Mouse (Mus musculus) CH12.LX (cell line): ENCODE results near the gene Ceacam10. TPM values are rescaled to one million over a fixed set of nuclear protein-coding genes. Genes with fewer than 3 reads are reported as not detected.

ENCODE experiments used
- DNase-seq: peaks from one replicate; pipeline ENCODE4 v3.0.0-alpha.2; 2013; ENCODE audit errors: extremely low read depth
- H3K27ac ChIP-seq: 2 replicates; pipeline ENCODE4 v1.5.1; 2012; ENCODE audit warnings: low read depth, mild to moderate bottlenecking, control low read depth, moderate library complexity; ENCODE audit not compliant: insufficient read depth
- H3K27me3 ChIP-seq: replicated peaks from 2 replicates; pipeline ENCODE3; 2012; ENCODE audit warnings: inconsistent platforms
- H3K36me3 ChIP-seq, 2 experiments: replicated peaks in 1 of 2; 2 replicates each; pipeline versions ENCODE3 to v1.6.1; 2012; ENCODE audit warnings: inconsistent platforms in 1 of 2, low read length in 1 of 2, mild to moderate bottlenecking in 1 of 2, mixed read lengths in 1 of 2, moderate library complexity in 1 of 2; ENCODE audit not compliant: control insufficient read depth in 1 of 2, insufficient read depth in 1 of 2
- H3K4me1 ChIP-seq, 2 experiments: 2 replicates each; pipeline ENCODE4 v1.6.1; 2012; ENCODE audit warnings: inconsistent platforms in 1 of 2, moderate library complexity in 1 of 2; ENCODE audit not compliant: insufficient read depth in 2 of 2, control insufficient read depth in 1 of 2
- H3K4me2 ChIP-seq: 2 replicates; pipeline ENCODE4 v1.6.1; 2012; ENCODE audit warnings: low read depth, mild to moderate bottlenecking, control low read depth; ENCODE audit not compliant: poor library complexity, insufficient read depth, severe bottlenecking
- H3K4me3 ChIP-seq, 3 experiments: fragments of 150-350 bp in 1 of 3; sonication (generic) in 1 of 3; replicated peaks in 1 of 3; 2 replicates each; pipeline versions ENCODE3 to v1.5.1; 2011 to 2012; ENCODE audit warnings: low read depth in 2 of 3, low read length in 2 of 3, mild to moderate bottlenecking in 2 of 3, moderate library complexity in 2 of 3, control low read depth in 1 of 3, improper control_type of control experiment in 1 of 3, inconsistent platforms in 1 of 3, mixed read lengths in 1 of 3; ENCODE audit not compliant: poor library complexity in 1 of 3
- H3K79me2 ChIP-seq: replicated peaks from 2 replicates; pipeline ENCODE4 v1.6.1; 2012; ENCODE audit warnings: mild to moderate bottlenecking, moderate library complexity; ENCODE audit not compliant: control insufficient read depth, poor library complexity, insufficient read depth, severe bottlenecking; ENCODE audit errors: extremely low read depth
- H3K9ac ChIP-seq: 2 replicates; pipeline ENCODE4 v1.6.1; 2012; ENCODE audit warnings: low read depth, mild to moderate bottlenecking, control low read depth, moderate library complexity; ENCODE audit not compliant: insufficient read depth
- H3K9me3 ChIP-seq: replicated peaks from 2 replicates; pipeline ENCODE3; 2012; ENCODE audit warnings: low read length, inconsistent platforms, mixed read lengths
- BHLHE40 ChIP-seq: IDR thresholded peaks from 2 replicates; pipeline ENCODE4 v1.6.1; 2011; ENCODE audit warnings: mild to moderate bottlenecking, low read depth, low read length, improper control_type of control experiment
- CHD2 ChIP-seq: IDR thresholded peaks from 2 replicates; pipeline ENCODE4 v1.6.1; 2011; ENCODE audit warnings: low read length, improper control_type of control experiment
- CTCF ChIP-seq, 2 experiments: IDR thresholded peaks in 1 of 2; conservative IDR thresholded peaks in 1 of 2; 2 replicates each; pipeline ENCODE4 v1.5.1; 2011 to 2012; ENCODE audit warnings: low read depth in 2 of 2, low read length in 2 of 2, improper control_type of control experiment in 1 of 2, inconsistent platforms in 1 of 2, mild to moderate bottlenecking in 1 of 2, moderate library complexity in 1 of 2
- IRF4 ChIP-seq: IDR thresholded peaks from 2 replicates; pipeline ENCODE4 v1.6.1; 2014; ENCODE audit warnings: low read depth, mild to moderate bottlenecking, inconsistent platforms, low read length, improper control_type of control experiment
- JUN ChIP-seq: IDR thresholded peaks from 2 replicates; pipeline ENCODE4 v1.6.1; 2011; ENCODE audit warnings: low read depth, mild to moderate bottlenecking, low read length, improper control_type of control experiment, moderate library complexity; ENCODE audit not compliant: insufficient read depth
- JUND ChIP-seq: conservative IDR thresholded peaks from 2 replicates; pipeline ENCODE4 v1.6.1; 2011; ENCODE audit warnings: low read depth, low read length, improper control_type of control experiment
- KAT2A ChIP-seq: IDR thresholded peaks from 2 replicates; pipeline ENCODE4 v1.6.1; 2012; ENCODE audit warnings: low read length, improper control_type of control experiment, inconsistent platforms; ENCODE audit not compliant: insufficient replicate concordance
- MAFK ChIP-seq: IDR thresholded peaks from 2 replicates; pipeline ENCODE4 v1.6.1; 2011; ENCODE audit warnings: low read length, improper control_type of control experiment; ENCODE audit not compliant: insufficient replicate concordance
- MAX ChIP-seq: IDR thresholded peaks from 2 replicates; pipeline ENCODE4 v1.6.1; 2011; ENCODE audit warnings: low read length, improper control_type of control experiment
- MYC ChIP-seq: IDR thresholded peaks from 2 replicates; pipeline ENCODE4 v1.6.1; 2011; ENCODE audit warnings: low read depth, mild to moderate bottlenecking, improper control_type of control experiment, low read length
- NELFE ChIP-seq: IDR thresholded peaks from 2 replicates; pipeline ENCODE4 v1.6.1; 2011; ENCODE audit warnings: low read depth, low read length, improper control_type of control experiment
- NRF1 ChIP-seq: IDR thresholded peaks from 2 replicates; pipeline ENCODE4 v1.6.1; 2014; ENCODE audit warnings: low read depth, mild to moderate bottlenecking, inconsistent platforms, low read length, improper control_type of control experiment, moderate library complexity
- PAX5 ChIP-seq: IDR thresholded peaks from 2 replicates; pipeline ENCODE4 v1.6.1; 2012; ENCODE audit warnings: low read length, inconsistent platforms, mixed read lengths
- POLR2AphosphoS2 ChIP-seq: IDR thresholded peaks from 2 replicates; pipeline ENCODE4 v1.6.1; 2011; ENCODE audit warnings: low read depth, low read length, improper control_type of control experiment
- RCOR1 ChIP-seq: conservative IDR thresholded peaks from 2 replicates; pipeline ENCODE4 v1.6.1; 2012; ENCODE audit warnings: low read depth, mild to moderate bottlenecking, inconsistent platforms, low read length, improper control_type of control experiment
- SIN3A ChIP-seq: IDR thresholded peaks from 2 replicates; pipeline ENCODE4 v1.6.1; 2012; ENCODE audit warnings: low read length, improper control_type of control experiment, inconsistent platforms
- SMC3 ChIP-seq: IDR thresholded peaks from 2 replicates; pipeline ENCODE4 v1.6.1; 2011; ENCODE audit warnings: low read depth, low read length, improper control_type of control experiment
- TCF12 ChIP-seq: IDR thresholded peaks from 2 replicates; pipeline ENCODE4 v1.6.1; 2014; ENCODE audit warnings: low read depth, mild to moderate bottlenecking, inconsistent platforms, low read length, improper control_type of control experiment
- USF1 ChIP-seq: IDR thresholded peaks from 2 replicates; pipeline ENCODE4 v1.6.1; 2014; ENCODE audit warnings: low read depth, mild to moderate bottlenecking, inconsistent platforms, low read length, improper control_type of control experiment
- USF2 ChIP-seq: conservative IDR thresholded peaks from 2 replicates; pipeline ENCODE4 v1.6.1; 2011; ENCODE audit warnings: low read depth, low read length, improper control_type of control experiment
- ZC3H11A ChIP-seq: IDR thresholded peaks from 2 replicates; pipeline ENCODE4 v1.6.1; 2012; ENCODE audit warnings: low read depth, mild to moderate bottlenecking, inconsistent platforms, low read length, improper control_type of control experiment
- ZKSCAN1 ChIP-seq: IDR thresholded peaks from 2 replicates; pipeline ENCODE4 v1.6.1; 2012; ENCODE audit warnings: low read depth, inconsistent platforms, low read length, improper control_type of control experiment, borderline replicate concordance
- ZMIZ1 ChIP-seq: IDR thresholded peaks from 2 replicates; pipeline ENCODE4 v1.6.1; 2012; ENCODE audit warnings: low read depth, mild to moderate bottlenecking, inconsistent platforms, low read length, improper control_type of control experiment
- ZNF384 ChIP-seq: IDR thresholded peaks from 2 replicates; pipeline ENCODE4 v1.6.1; 2012; ENCODE audit warnings: low read depth, low read length, improper control_type of control experiment, inconsistent platforms
- dilution Hi-C: fragments of 300-500 bp; cut with MboI; formaldehyde crosslinking; loops from 2 replicates; pipeline ENCODE4 v1.14.3; 2020; ENCODE audit warnings: low sequenced_read_pairs; ENCODE audit not compliant: extremely low pct_unique_long_range_greater_than_20kb, extremely low pct_ligation_motif_present
- in situ Hi-C: fragments of 300-500 bp; cut with MboI; formaldehyde crosslinking; loops from 3 replicates; pipeline ENCODE4 v1.14.3; 2019; ENCODE audit warnings: low sequenced_read_pairs, low pct_ligation_motif_present, low pct_unique_long_range_greater_than_20kb, mixed read lengths
- polyA plus RNA-seq: library from polyadenylated mRNA; unstranded; fragments of >175 nt; gene quantifications from 2 replicates; pipeline ENCODE4 v1.2.1, GENCODE M21; 2012; ENCODE audit warnings: low read depth; ENCODE audit not compliant: insufficient read length
- total RNA-seq, 2 experiments: library from RNA; depleted of rRNA; stranded (reverse); fragments of 300-350 nt in 1 of 2; fragments of >200 nt in 1 of 2; gene quantifications; 2 replicates each; pipeline ENCODE4 v1.2.3; 2012 to 2014

Gene Ceacam10
- total and polyA plus RNA-seq, 3 experiments = 0.17 TPM; not detected in 2

DNA sequence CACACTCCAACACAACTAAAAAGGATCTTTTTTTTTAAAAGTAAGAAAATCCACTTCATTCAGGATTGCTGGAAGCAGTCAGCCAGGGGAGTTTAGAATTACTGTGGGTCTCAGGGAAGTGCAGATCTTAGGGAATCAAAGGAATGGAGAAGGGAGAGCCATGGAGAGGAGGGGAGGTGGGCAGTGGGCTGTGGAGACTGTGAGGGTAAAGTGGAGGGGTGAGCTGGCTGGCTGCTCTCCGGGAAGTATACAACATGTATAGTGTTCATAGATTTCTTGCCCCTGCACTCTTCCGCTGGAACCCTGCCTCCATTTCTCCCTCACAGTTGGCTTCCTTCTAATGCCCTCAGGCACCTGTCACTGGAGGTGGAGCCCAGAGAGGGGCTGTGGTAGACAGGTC is 25.4 kb upstream of the Ceacam10 start:
- H3K79me2 ChIP-seq = no peaks in the 10 kb centered on the region
- H3K9ac ChIP-seq = no peak overlapping the region
- no peaks in the 10 kb centered on the region for H3K4me1 ChIP-seq
- in situ Hi-C loops = no loop called here
- DNase-seq = no peak
- H3K27me3 ChIP-seq = peaks cover 77% of the 10 kb centered on the region
- H3K4me2 ChIP-seq = no peak overlapping the region
- no peak overlapping the region for H3K4me3 ChIP-seq
- no peaks in the 10 kb centered on the region for H3K36me3 ChIP-seq
- no peak overlapping the region for H3K27ac ChIP-seq
- TF ChIP-seq MAX (no peak), ZMIZ1 (no peak), KAT2A (no peak), SMC3 (no peak), NELFE (no peak), CHD2 (no peak), IRF4 (no peak), ZC3H11A (no peak), JUND (no peak), RCOR1 (no peak), PAX5 (no peak), MYC (no peak), MAFK (no peak), TCF12 (no peak), BHLHE40 (no peak), CTCF (conservative IDR thresholded peaks at IDR 0.05 in 1 of 2, IDR thresholded peaks at IDR 0.05 in 1 of 2; ENCODE audit: low read depth in 2 of 2, low read length in 2 of 2) (no peak), USF2 (no peak)
- H3K9me3 ChIP-seq = no peaks in the 10 kb centered on the region
- dilution Hi-C loops = no loop called here

DNA sequence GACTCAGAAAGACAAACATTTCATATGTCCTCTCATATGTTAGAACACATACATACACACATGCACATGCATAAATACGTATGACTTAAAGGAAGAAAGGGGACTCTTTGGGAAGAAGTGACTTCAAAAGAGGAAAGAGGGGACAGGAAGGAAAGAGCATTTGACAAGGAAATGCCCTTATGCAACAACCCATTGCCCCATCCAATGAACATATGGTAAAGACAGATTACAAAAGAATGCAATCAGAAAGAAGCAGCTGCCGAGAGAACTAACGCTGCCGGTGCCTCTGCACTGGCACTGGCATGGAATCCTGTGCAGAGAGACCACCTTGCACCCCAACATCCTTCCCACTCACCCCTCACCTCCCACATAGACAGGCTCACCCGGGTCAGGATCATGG is 23.5 kb upstream of the Ceacam10 start:
- Histone ChIP-seq H3K9ac (no peak overlapping the region), H3K27ac (no peak overlapping the region), H3K4me3 (no peak overlapping the region), H3K9me3 (no peaks in the 10 kb centered on the region), H3K36me3 (no peaks in the 10 kb centered on the region), H3K4me1 (no peaks in the 10 kb centered on the region), H3K27me3 (peaks cover 85% of the 10 kb centered on the region), H3K79me2 (no peaks in the 10 kb centered on the region), H3K4me2 (no peak overlapping the region)
- TF ChIP-seq JUN (no peak), USF1 (no peak), ZKSCAN1 (no peak), IRF4 (no peak), POLR2AphosphoS2 (no peak), SIN3A (no peak), ZNF384 (no peak), NRF1 (no peak), CTCF (conservative IDR thresholded peaks at IDR 0.05 in 1 of 2, IDR thresholded peaks at IDR 0.05 in 1 of 2; ENCODE audit: low read depth in 2 of 2, low read length in 2 of 2) (no peak), JUND (no peak)
- dilution Hi-C loops (no loop called here), in situ Hi-C loops (no loop called here)
- DNase-seq = no peak
